Mouse (Mus musculus) lung, adult 2 months (tissue): ENCODE data around the gene Vmn1r14.

Experiments
- CTCF ChIP-seq: fragments of 200-500 bp; IDR thresholded peaks from 2 replicates; pipeline ENCODE4 v1.5.1; 2011; ENCODE audit warnings: mild to moderate bottlenecking, low read length, control low read depth; ENCODE audit not compliant: insufficient read depth
- POLR2A ChIP-seq: fragments of 200-500 bp; IDR thresholded peaks from 2 replicates; pipeline ENCODE4 v1.6.1; 2011; ENCODE audit warnings: low read depth, mild to moderate bottlenecking, control low read depth, low read length, borderline replicate concordance; ENCODE audit errors: extremely low read depth

DNA sequence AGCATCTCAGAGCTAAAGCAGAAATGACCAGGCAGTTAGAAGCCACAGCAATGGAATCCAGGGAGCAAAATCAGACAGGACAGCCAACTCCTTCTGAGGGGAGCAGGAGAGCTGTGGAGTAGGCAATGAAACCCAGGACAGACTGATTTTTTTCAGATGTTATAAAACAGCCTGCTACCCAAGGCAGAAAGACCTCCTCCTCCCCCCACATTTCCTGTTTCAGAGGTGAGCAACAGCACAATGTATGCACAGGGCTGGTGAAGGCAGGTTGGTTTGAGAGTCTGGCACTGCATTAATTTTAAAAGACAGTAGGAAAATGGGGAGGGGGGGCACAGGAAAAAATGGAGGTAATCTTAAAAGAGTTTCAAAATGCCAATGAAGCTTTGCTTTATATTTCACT is 41.0 kb downstream of the Vmn1r14 start:
- TF ChIP-seq CTCF (no peak), POLR2A (no peak)
